Mouse (Mus musculus) spleen, adult 18-20 months (tissue): ENCODE measurements around the gene Hmga1.

Experiments
- DNase-seq, 2 experiments: peaks; one replicate each; pipeline ENCODE4 v3.0.0; 2022; ENCODE audit warnings: mixed read lengths in 2 of 2

Hmga1 gene

DNA sequence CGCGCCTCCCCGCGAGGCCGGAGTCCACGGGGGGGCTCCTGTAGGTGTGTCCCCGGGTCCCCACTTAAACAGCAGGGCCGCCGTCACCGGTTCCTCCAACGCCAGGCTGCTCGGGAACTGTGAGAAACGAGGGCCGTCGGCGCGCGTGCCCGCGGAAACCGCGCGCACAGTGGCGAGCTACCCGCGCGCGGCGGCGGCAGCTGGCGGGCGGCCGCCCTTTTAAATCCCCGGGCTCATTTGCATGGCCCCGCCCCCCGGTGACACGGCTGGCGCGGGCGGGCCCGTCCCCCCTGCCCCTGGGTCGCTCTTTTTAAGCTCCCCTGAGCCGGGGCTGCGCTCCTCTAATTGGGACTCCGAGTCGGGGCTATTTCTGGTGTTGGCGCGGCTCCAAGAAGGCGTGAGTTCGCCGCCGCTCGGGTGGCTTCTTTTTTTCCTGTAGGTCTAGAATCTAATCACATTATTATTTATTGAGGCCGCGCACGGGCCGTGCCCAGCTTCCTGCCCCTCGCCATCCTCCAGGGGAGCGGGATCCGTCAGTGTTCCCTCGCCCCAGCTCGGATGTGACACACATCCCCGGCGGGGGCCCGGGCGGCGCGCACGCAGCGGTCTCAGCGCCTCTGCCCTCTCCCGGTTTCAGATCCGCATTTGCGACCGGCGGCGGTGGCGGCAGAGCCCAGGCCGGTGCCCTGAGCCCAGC is at the start of gene Hmga1:
Gene Hmga1, plus strand, starts transcription at position 183 of the 697 bp plus-strand sequence.
- DNase-seq, result peak; percentile 86 to 94

DNA sequence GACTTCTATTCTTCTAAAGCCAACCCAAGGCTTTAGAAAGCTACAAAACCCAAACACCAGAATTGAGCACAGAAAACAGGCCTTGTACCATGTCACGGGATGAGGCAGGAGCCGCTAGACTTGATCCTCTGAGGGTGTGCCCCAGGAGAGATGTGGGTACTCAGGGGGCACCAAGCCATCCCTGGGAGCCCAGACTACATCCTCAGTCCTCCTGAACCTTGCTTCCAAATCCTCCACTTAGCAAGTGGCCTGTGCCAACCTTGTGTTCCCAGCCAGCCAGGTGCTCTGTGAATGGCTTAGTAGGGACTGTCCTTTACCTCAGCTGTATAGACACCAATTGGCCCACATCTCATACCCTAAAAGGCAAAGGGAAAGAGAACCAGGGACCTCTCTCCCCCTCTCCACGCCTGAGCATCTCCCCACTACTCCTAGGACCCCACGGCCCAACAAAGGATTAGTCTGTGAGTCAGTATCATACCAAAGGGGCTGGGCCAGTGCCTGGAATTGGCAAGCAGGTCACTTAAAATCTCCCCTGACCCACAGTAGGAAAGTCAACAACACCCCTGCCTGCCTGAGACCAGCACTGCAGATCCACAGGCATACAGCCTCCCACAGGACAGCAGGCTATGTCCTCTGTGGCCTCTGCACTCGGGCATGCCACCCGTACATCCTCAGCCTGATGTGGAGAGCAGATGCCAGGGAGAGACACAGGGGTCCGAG is 49.3 kb upstream of the Hmga1 start:
- DNase-seq, result no peak

DNA sequence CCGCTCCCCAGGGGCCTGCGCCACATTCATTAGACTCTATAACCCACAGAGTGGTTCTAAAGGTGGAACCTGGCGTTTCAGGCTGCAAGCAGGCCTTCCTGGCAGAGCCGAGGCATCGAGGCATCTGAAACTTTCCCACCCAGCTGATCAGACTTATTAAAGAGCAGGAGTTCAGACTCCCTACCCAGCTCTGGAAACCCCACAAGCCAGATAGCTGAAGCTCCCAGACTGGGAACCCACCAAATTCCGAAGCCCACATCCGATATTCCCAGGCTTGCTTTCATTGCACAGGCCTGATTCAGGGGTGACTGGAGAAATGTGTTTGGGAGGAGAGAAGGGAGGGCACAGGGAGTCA is 48.7 kb upstream of the Hmga1 start:
- no peak for DNase-seq

DNA sequence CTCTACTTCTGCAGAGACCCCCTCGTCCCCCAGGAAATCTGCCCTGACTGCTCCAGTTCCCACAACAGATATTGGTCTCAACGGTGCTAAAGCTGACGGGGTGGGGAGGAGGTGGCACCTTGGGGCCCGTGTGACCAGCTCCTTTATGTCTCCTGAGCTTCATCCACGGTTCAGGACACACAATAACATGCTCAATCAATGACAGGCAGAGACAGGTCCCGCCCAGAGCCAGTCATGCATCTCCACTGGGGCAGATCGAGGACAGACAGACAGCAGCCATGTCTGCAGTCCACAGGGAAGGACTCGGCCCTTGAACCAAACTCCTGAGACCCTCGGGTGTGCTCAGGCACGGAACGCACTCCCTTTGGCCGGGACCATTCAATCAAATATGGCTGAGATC is 48.3 kb upstream of the Hmga1 start:
- DNase-seq, result no peak

DNA sequence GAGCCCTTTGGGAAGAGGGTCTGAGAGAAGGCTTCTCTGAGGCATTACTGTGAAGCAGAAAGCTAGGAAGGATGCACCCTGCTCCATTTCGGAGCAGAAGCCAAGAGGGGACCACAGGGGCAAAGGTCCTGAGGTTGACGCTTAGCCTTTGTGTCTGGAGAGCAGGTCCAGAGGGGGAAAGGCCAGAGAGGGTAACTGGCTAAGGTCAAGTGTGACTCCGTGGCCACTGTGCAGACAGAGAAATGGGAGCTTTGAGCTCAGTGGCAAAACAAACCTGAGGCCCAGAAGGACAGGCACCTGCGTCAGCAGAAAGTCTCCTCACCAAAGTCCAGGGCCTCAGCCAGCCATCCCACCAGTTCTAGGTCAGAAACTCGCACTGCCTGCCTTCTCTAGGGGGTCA is 47.8 kb upstream of the Hmga1 start:
- no peak for DNase-seq

DNA sequence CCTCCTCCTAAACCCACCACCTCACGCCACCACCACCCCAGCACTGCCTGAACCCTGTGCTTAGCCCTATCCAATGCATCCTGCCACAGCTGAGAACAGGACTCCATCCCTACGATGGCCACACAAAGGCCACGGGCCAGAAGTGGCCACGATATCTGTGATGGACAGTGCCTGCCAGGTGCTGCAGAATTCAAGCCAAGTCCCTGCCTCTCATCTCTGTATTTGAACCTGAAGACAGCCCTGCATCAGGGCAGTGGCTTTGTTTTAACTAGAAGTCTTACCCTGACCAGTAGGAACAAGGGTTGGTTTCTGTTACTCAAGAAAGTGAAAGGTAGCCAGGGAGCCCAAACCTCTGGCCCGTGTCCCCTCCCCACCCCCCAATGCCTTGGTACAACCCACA is 47.2 kb upstream of the Hmga1 start:
- DNase-seq, result no peak

DNA sequence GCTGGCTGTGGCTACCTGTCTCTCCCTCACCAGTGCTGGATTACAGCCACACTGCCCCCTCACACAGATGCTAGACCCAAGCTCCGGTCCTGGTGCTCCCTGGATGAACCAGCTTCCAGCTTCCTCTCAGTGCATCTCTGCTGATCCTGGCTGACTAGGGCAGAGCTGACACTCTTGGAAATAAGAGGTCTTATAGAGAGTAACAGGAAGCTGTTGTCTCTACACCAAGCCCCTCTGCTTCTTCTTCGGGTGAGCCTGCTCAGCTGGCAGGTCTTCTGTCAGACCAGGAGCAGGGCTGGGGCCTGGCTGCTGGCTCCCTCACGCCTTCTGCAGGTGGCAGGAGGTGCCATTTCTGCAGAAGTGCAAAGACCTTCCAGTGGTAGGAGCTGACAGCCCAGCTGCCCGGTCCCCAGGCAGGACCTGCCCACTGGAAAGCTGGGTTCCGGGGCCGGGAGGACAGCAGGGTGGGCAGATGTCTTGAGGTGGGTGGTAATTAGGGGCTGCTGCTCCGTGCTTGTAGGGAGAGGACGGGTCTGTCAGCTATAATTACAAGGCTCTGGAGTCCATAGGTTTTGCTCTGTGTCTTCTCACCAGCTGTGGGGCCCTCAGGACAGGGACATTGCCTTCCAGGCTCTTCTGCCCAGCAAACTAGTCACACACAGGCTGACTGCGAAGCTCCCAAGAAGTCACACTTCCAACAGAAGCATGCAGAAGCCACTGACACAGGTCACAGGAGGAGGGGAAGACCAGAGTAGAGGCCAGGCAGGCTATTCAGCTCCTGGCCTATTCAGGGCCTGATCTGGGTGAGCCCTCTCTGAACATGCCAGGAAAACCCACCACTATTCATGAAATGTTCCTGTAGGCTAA is 45.8 kb upstream of the Hmga1 start:
- DNase-seq, result no peak

DNA sequence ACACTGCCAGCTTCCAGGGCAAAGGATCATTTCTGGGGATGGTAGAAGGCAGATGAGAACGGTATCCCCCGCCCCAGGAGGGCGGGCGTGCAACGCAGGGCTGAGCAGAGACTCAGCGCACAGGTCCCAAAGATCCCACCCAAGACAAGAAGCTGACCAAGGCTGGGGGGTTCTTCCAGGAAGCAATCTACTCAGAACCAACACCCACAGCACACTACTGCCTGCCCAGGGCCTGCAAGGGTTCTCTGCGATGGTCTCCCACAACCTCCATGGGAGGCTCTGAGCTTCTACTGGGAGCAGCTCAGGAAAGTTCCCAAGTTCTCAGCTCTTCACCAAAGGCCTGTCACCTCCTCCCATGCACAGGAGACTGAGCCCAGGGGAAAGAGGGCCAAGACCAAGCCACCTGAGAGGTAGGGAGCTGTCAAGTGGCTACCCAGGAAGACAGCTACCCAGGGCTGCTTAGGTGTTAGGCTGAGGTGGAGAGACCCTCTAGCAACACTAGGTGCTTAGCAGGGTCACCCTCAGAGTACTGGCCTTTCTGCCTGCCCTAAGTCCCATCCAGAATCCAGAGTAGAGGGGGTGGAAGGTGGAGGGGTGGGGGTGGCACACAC is 45.1 kb upstream of the Hmga1 start:
- DNase-seq, result no peak

DNA sequence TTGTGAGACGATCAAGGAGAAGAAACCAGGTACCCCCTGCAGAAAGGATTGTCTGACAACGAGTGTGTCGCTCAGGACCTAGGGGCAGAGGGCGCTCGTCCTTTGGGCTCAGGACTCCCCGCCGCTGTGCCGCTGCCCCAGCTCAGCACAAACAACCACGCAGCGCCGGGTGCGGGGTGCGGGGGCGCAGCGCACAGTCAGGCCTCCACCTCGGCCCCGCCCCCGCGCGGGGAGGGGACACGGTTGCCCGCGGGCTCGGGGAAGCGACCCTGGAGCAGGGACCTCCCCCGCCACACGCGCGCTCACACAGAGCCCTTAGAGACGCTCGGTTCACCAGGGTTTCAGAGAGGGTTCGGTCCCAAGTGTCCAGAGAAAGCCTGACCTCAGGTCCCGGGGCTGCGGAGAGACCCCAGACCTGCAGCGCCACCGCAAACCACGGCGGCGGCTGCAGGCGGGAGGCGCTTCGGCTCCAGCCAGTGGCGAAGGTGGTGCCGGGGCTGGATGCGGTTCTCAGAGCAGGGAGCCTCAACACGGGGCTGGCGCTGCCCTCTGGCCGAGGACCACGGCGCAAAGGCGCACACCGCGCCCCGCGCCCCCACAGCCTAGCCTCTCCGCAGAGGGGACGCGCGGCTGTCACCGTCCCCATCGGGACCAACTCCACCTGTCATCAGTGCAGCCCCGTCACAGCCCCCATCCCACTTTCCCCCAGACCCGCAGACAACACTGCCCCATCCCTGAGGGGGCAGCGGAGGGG is 44.3 kb upstream of the Hmga1 start:
- DNase-seq, result no peak

DNA sequence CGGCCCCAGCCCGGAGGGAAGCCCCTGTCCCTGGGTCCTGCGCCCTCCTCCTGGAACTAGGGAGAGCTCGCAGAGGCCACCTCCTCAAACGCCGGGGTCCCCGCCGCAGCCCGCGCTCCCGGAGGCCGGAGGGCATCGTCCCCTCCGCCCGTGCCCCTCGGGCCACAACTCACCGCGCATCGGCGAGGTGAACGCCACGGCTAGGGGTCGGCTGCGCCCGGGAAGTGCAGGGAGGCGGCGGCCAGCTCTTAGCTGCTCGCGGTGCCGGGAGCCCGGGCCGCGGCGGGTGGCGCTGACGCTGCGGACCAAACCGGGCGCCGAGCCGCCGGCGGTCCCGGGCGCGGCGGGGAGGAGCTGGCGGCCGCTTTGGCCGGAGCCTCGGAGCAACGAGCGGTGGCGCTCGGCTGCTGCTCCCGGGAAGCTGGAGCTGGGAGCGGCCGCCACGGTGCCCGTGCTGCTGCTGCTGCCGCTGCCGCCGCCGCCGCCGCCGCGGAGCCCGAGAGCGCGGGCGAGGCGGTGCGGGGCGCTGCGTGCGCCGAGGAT is 43.6 kb upstream of the Hmga1 start:
- no peak for DNase-seq

DNA sequence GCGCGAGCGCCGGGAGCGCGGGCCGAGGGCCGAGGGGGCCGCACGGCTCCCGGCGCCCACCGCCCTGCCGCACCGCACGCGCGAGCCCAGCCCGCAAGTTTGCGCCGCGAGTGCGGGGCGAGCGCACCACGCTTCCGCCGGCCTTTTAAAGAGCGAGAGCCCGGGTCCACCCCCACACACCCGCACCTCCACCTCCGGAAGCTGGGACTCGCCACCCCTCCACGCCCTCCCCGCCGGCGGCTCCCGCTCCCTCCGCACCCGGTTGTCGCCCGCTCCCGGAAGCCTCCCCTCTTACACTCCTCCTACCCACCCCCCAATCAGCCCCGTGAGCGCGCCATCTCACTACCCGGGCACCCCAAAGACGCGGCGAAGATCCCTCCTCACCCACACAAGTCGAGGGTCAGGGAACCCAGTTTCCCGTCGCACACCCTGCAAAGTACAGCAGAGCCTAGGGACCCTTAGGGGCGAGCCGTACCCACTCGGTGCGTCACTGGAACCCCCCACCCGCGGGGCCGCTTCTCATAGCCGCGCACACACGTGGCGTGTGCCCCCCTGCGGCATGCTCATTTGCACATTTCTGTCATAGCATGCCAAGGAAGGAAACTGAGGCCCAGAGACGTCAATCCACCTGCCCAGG is 42.9 kb upstream of the Hmga1 start:
- DNase-seq, result no peak

DNA sequence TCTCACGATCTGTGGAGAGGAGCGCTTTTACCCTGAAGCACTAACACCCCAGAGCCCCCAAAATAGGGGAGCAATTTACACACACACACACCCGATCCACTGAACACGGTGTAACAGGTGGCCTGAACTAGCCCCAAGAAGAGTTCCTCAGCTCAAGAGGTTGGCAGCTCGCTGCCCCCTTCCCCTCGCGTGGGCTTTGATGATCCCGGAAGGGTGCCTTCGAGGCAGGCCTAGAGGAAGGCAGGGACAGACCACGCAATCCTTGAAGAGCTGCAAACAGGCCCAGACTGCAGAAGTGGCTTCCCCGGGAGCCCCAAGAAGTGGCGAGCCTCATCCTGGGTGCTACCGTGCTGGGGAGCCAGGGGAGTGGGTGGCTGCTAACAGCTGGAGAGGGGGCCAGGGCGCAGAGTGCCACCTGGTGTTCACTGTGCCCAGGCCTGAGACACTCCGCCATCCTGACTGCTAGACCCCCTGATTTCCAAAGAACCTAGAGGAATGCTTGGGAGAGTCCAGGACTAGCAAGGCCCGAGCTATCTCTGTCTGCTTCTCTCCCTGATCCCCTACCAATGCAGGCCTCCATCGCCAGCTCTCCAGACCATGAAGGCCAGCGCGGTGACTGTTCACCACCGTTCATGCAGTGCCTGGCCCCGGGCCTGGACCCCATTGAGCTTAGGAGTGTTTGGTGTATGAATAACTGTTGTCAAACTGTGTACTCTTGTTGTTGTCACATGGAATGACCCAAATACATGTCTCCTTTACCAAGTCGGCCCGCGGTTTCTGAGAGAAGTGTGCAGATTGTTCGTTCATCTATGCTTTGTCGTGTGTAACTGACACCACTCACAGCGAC is 42.2 kb upstream of the Hmga1 start:
- DNase-seq, result no peak

DNA sequence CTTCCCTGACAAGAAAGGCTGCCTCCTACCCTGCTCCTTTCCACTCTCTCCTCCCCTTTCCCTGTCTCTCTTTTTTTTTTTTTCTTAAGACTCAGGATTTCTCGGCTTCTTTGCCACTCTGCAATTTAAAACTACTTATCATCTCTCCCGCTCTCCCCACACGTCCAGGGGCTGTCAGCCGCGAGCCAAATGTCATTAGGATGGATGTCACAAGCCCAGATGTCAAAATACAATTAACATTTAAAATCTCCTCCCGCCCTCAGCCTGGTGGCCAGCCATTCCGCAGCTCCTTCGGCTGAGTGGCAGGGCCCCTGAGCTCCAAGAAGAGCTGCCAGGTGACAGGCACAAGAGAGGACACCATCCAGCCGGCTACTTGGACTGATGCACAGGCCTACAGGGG is 38.0 kb upstream of the Hmga1 start:
- no peak for DNase-seq

DNA sequence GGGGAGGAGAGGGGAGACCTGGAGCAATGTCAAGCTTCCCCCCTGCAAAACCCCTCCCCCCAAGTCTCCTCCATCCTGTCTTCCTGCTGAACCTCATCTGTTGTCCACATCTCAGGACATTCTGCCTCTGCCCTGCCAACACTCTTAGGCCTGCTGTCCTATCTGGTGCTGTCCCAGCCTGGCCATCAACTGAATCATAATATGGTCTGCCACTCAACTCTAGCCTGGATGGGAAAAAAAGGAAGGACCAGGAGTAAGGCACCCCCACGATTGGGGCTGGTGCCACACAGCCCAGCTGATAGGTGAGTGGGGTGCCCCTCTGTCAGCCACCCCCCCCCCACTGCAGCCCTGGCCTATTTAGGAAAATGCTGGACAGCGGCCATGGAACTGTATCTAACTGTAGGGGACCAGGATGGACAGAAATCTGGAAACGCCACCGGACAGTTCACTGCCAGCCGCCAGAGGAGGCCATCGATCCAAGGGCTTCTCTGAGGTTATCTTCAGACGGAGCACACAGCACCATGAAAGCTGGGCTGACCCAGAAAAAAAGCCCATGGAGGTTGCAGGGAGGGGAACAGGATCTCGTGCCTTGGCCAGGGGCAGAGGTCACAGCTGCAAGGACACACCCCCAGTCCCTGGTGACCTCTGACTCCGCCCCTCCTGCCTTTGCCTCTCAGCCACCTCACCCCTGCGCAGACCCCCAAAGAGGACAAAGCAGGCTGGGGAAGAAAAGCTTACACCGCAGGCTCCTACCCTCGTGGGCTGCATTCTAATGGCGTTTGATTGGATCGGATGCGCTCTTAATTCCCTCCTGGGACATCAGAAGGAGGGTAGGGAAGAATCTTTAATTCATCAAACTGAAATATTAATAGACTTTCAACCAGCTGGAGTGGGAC is 37.3 kb upstream of the Hmga1 start:
- DNase-seq, result no peak

DNA sequence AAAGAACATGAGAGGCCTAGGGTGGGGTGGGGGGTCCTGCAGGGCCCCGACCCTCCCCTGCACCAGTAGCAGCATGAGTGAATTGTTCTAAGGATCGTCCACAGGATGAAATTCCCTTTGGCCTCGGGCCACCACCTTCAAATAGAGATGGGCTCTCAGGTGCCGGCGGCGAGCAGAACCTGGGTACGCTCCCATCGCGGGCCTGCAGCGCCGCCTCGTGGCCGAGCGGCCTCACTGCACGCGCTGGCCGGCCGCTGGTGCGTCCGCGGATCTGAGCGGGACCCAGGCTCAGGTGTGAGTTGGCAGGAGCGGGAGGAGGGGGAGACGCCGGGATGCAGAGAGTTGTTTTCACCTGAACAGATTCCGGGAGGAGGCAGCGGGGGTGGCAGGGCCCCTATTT is 35.7 kb upstream of the Hmga1 start:
- peak; percentile 20 to 63 for DNase-seq

DNA sequence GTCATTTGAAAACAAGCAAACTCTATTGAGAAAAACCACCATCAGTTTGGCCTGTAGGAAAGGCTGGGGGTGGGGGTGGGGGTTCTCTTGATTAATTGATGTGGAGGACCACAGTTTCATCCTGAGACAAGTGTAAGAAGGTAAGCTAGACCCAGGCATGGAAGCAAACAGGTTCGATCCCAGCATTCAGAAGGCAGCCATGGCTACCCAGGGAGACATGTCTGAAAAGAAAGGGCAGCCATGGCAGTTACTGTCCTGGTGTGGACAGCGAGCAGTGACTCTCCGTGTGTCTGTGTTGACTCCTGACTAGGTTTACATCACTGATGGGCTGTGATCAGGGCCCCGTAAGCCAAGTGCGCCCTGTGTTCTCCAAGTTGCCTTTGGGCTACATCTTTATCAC is 35.0 kb upstream of the Hmga1 start, which contains the start of gene Grm4:
Gene Grm4, minus strand, starts transcription at position 101 of the 400 bp plus-strand sequence.
- no peak for DNase-seq

DNA sequence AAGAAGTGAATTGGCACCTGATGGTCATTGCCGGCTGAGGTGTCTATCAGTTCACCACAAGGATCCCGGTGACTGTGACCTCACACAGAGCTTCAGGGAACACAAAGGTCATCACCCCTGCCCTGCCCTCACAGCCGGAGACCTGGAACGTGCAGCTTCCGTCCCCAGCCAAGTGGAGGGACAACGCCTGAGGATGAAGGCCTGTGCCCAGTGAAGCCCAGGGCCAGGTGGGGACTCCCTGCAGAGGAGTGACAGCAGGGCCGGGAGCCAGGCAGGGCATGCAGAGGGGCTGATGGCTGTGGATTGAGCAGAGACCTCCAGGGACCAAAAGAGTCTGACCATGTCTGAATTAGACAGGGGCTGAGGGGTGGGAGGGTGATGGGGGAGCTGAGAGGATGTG is 33.2 kb upstream of the Hmga1 start:
- DNase-seq, result no peak

DNA sequence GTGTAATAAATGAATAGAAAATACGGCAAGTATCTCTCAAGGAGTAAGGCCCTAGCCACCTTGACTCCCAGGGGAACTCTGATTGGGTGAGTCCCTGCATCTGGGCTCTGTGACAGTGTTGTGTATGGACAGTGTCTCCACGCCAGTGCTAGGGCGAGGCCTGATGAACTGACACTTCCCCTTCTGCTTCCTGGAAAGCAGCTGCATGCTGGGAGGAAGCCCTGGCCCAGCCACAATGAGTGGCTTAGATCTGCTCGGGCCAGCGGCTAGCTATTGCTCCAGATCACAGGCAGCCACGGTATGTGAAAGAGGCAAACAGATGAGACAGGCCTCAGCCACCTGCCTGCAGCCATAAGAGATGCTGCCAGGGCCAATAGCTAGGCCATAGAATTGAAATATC is 29.1 kb upstream of the Hmga1 start:
- peak in 1 of 2 experiments; percentile 23 for DNase-seq

DNA sequence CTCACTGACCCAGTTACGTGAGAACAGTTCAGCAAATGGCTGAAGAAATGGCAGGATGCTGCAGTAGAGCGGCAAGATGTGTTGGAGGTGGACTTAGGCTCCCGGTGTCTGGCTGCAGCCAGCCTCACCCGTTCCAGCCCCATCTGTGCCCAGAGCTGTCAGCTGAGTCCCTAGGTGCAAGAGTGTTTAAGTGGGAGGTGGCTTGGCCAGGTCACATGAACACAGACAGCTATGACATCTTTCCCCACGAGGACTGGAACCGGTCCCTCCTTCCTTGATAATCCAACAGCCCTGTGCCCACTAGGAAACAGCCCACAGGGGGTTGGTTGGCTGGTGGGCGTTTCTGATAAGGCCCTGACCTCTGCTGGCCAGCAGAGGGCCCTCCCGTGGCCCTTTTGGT is 28.3 kb upstream of the Hmga1 start:
- DNase-seq, result no peak

DNA sequence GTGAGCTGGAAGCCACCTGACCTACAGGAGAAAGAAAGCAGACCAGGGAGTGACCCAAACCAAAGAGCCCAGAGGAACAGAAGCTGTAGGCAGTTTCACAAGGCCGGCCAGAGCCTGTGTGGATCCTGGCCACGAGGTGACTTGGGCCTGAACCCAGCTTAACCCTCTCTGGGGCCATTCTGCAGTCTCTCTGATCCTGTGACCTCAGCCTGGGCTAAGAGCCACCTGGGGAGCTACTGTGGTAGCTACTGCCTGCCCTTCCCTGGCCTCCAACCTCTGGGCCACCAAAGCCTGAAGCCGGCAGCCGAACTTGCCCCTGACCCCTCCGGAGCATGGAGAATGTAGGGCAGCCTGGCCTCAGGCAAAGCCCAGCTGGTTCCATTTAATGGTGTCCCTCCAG is 27.5 kb upstream of the Hmga1 start:
- no peak for DNase-seq
